Mouse (Mus musculus): Measurements from ENCODE around the gene Ubac1. TPM values are rescaled to one million over a fixed set of nuclear protein-coding genes. Genes with fewer than 3 reads are reported as not detected.
A peak's percentile ranks its signal among the peaks of the same experiment; 100 is the strongest.

Ubac1 gene
- polyA plus RNA-seq, 1 experiment from 2014 or later, result 119 TPM

DNA sequence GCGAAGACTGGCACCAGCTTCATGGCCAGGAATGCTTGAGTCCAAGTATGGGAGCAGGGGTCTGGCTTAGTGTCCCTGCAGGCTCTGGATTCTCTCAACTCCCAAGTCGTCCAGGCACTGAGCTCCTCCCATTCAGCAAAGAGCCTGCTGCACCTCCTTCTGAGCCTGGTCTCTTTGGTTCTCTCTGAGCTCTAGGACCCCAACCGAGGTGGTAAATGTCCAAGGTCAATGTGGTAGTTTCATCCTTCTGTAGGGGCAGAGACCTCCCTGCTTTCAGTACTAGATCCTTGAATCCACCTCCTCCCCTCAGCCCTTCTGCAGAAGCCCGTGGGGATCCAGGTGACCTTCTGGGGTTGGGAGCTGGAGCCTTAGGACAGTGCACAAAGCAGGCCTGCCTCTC, 31.3 kb upstream of the Ubac1 start:
- no peaks in the 10 kb centered on the region for H3K36me3 ChIP-seq
- H3K9me3 ChIP-seq, result no peaks in the 10 kb centered on the region
- no peaks in the 10 kb centered on the region for H3K4me1 ChIP-seq
- no peaks in the 10 kb centered on the region; the same call in 1 of the 2 replicates for H3K27me3 ChIP-seq
- no peak overlapping the region for H3K9ac ChIP-seq (replicated peaks)
- no peak for ATAC-seq (replicated peaks)
- no peak overlapping the region for H3K4me3 ChIP-seq
- WGBS, result 65% methylated on average over 4 of the region's 4 CpGs
- no peak overlapping the region for H3K27ac ChIP-seq (replicated peaks)
- no peak overlapping the region for H3K4me2 ChIP-seq (replicated peaks)

GRCm38 (mm10) chr2:26048816-26049215, 27.3 kb upstream of the Ubac1 start:
- Histone ChIP-seq H3K9me3 (no peaks in the 10 kb centered on the region), H3K9ac (replicated peaks) (no peak overlapping the region), H3K27me3 (peaks cover 15% of the 10 kb centered on the region; the same call in 1 of the 2 replicates), H3K4me1 (no peaks in the 10 kb centered on the region; the same call in 1 of the 2 replicates), H3K4me3 (no peak overlapping the region), H3K36me3 (no peaks in the 10 kb centered on the region), H3K4me2 (replicated peaks) (no peak overlapping the region), H3K27ac (replicated peaks) (no peak overlapping the region)
- WGBS, result 73% methylated on average over 5 of the region's 5 CpGs
- no peak for ATAC-seq (replicated peaks)

DNA sequence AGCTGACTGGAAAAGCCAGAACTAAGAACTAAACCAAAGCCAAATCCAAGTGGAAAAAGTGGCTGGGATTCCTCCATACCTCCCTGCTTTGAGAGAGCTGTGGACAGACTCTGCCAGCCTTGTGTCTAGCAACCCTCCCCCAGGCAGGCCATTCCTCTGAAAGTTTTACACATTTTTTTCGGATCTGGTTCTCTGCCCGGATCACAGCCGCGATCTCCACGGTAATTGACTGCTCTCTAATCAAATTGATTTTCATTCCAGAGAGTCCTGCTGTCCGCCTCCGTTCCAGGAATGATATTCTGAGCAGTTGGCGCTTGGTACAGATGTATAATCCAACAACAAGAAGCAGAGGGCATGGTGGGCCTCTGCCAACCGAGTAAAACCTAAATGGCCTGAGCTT, 22.7 kb upstream of the Ubac1 start:
- Histone ChIP-seq H3K9ac (replicated peaks) (no peak overlapping the region), H3K4me3 (no peak overlapping the region), H3K9me3 (no peaks in the 10 kb centered on the region), H3K27me3 (peaks cover 26% of the 10 kb centered on the region; the same call in 1 of the 2 replicates), H3K27ac (replicated peaks) (no peak overlapping the region), H3K4me1 (peaks cover 10% of the 10 kb centered on the region), H3K36me3 (no peaks in the 10 kb centered on the region), H3K4me2 (replicated peaks) (no peak overlapping the region)
- ATAC-seq (replicated peaks), result no peak
- WGBS, result 66% methylated on average over 9 of the region's 9 CpGs

GRCm38 (mm10) chr2:26042603-26043002, 21.1 kb upstream of the Ubac1 start:
- H3K4me3 ChIP-seq, result no peak overlapping the region
- peaks cover 34% of the 10 kb centered on the region; the same call in 1 of the 2 replicates for H3K27me3 ChIP-seq
- no peak overlapping the region for H3K27ac ChIP-seq (replicated peaks)
- H3K36me3 ChIP-seq, result no peaks in the 10 kb centered on the region
- no peak overlapping the region for H3K4me2 ChIP-seq (replicated peaks)
- no peak overlapping the region for H3K9ac ChIP-seq (replicated peaks)
- 87% methylated on average over 3 of the region's 3 CpGs for WGBS
- no peaks in the 10 kb centered on the region for H3K9me3 ChIP-seq
- ATAC-seq (replicated peaks), result no peak
- peaks cover 10% of the 10 kb centered on the region for H3K4me1 ChIP-seq

DNA sequence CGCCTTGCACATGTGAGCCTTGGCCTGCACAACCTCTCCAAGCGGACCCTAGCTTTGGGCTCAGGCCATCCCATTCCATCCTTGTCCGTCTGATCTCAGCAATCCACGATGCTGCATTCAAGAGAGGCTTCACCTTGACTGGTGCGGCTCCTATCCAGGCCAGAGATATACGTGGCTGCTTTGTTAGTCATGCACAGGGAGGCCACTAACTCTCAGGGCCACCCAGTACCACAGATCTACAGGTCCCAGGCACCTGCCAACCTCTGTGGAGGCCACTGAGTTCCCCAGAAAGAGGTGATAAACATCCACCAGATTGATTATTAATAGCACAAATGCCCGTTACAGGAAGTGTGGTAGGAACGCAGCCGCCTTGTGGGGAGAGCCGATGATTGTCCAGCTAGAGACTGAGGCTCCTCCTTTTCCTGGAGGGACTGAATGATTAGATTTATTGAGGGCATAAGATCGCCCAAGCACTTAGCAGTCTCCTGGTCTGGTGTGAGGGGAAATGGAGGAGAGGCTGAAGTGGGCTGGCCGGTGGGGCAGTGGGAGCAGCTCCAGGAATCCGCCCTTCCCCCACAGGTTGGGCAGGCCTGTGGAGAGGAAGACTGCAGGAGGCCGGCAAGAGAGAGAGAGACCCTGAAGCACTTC, 19.7 kb upstream of the Ubac1 start:
- Histone ChIP-seq H3K4me2 (replicated peaks) (no peak overlapping the region), H3K36me3 (no peaks in the 10 kb centered on the region), H3K4me1 (peaks cover 10% of the 10 kb centered on the region), H3K9me3 (no peaks in the 10 kb centered on the region), H3K27me3 (peaks cover 25% of the 10 kb centered on the region; the same call in 1 of the 2 replicates), H3K27ac (replicated peaks) (no peak overlapping the region), H3K9ac (replicated peaks) (no peak overlapping the region), H3K4me3 (no peak overlapping the region)
- 67% methylated on average over 14 of the region's 14 CpGs for whole genome bisulfite sequencing
- ATAC-seq (replicated peaks), result no peak

- Histone ChIP-seq H3K9ac (replicated peaks) (no peak overlapping the region), H3K4me2 (replicated peaks) (no peak overlapping the region), H3K27ac (replicated peaks) (no peak overlapping the region), H3K9me3 (no peaks in the 10 kb centered on the region), H3K4me1 (peaks cover 10% of the 10 kb centered on the region), H3K4me3 (no peak overlapping the region), H3K36me3 (no peaks in the 10 kb centered on the region), H3K27me3 (peaks cover 25% of the 10 kb centered on the region; the same call in 1 of the 2 replicates)
- WGBS, result 33% methylated on average over 14 of the region's 14 CpGs
- peak; percentile 60; the same call in 1 of the 2 replicates for ATAC-seq (replicated peaks)
These were observed 18.4 kb upstream of the Ubac1 start for GRCm38 (mm10) chr2:26039951-26040350.

GRCm38 (mm10) chr2:26037386-26037785, 15.8 kb upstream of the Ubac1 start:
- no peaks in the 10 kb centered on the region for H3K9me3 ChIP-seq
- 69% methylated on average over 6 of the region's 6 CpGs for WGBS
- H3K27me3 ChIP-seq, result peaks cover 23% of the 10 kb centered on the region; the same call in 1 of the 2 replicates
- no peaks in the 10 kb centered on the region for H3K36me3 ChIP-seq
- H3K9ac ChIP-seq (replicated peaks), result no peak overlapping the region
- H3K4me3 ChIP-seq, result no peak overlapping the region
- H3K4me1 ChIP-seq, result peaks cover 10% of the 10 kb centered on the region
- H3K27ac ChIP-seq (replicated peaks), result no peak overlapping the region
- no peak overlapping the region for H3K4me2 ChIP-seq (replicated peaks)
- ATAC-seq (replicated peaks), result no peak

GRCm38 (mm10) chr2:26034344-26035050, 12.9 kb upstream of the Ubac1 start:
- H3K9ac ChIP-seq (replicated peaks), result no peak overlapping the region
- no peaks in the 10 kb centered on the region for H3K36me3 ChIP-seq
- H3K4me3 ChIP-seq, result no peak overlapping the region
- 89% methylated on average over 15 of the region's 15 CpGs for WGBS
- no peak overlapping the region for H3K27ac ChIP-seq (replicated peaks)
- ATAC-seq (replicated peaks), result no peak
- no peaks in the 10 kb centered on the region for H3K9me3 ChIP-seq
- H3K4me1 ChIP-seq, result no peaks in the 10 kb centered on the region
- no peak overlapping the region for H3K4me2 ChIP-seq (replicated peaks)
- peaks cover 19% of the 10 kb centered on the region; the same call in 1 of the 2 replicates for H3K27me3 ChIP-seq

- no peak overlapping the region for H3K4me3 ChIP-seq
- 54% methylated on average over 3 of the region's 3 CpGs for WGBS
- H3K4me2 ChIP-seq (replicated peaks), result no peak overlapping the region
- no peaks in the 10 kb centered on the region for H3K4me1 ChIP-seq
- no peaks in the 10 kb centered on the region for H3K36me3 ChIP-seq
- H3K27me3 ChIP-seq, result 0 out of 2 replicates have a peak, but pooled peaks cover 11% of the 10 kb centered on the region
- no peak overlapping the region for H3K27ac ChIP-seq (replicated peaks)
- ATAC-seq (replicated peaks), result no peak
- no peaks in the 10 kb centered on the region for H3K9me3 ChIP-seq
- no peak overlapping the region for H3K9ac ChIP-seq (replicated peaks)
These were observed 8.7 kb upstream of the Ubac1 start for GRCm38 (mm10) chr2:26030288-26030687.

DNA sequence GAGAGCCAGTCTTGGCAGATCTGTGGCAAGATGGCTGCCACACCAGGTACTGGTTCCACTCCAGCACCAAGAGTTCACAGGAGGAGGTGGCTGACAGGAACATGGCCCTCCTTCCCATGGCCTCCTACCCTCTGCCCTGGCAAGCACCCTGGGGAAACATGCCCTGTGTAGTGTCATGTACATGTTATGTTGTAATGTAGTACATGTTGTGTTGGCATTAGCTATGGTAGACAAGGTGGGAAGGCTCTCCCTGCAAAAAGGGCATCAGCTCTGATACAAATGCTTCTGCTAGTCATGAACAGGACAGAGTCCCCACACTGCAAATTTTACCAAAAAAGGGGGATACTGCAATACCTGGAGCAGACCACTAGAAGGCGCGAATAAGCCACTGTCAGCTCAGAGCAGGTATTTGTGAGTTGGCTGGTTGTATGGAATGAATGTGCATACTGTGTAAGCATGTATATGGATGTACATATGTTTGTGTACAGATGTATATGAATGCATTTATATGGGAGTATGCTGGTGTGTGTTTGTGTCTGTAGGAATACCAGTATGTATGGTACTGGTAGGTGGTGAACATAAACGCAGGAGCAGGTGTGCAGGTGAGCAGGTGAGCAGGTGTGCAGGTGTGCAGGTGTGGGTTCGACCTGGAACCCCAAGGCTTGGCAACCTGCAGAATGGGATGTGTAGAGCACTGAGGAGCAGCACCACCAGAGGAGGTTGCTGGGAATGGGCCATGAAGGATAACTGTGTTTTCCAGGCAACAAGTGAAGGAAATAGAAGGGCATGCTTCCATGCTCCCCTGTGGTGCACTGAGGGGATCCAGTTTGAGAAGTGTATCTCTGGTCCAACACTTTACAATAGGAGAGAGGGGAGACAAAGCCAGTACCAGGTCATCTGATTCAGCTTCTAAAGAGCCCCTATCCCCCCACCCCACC, 2.9 kb upstream of the Ubac1 start:
- H3K4me3 ChIP-seq, result no peak overlapping the region
- no peaks in the 10 kb centered on the region for H3K9me3 ChIP-seq
- peaks cover 19% of the 10 kb centered on the region for H3K4me1 ChIP-seq
- H3K9ac ChIP-seq (replicated peaks), result no peak overlapping the region
- no peaks in the 10 kb centered on the region for H3K36me3 ChIP-seq
- no peak overlapping the region for H3K4me2 ChIP-seq (replicated peaks)
- WGBS, result 38% methylated on average over 4 of the region's 4 CpGs
- H3K27me3 ChIP-seq, result 0 out of 2 replicates have a peak, but pooled peaks cover 4% of the 10 kb centered on the region
- no peak for ATAC-seq (replicated peaks)
- H3K27ac ChIP-seq (replicated peaks), result no peak overlapping the region

GRCm38 (mm10) chr2:26022626-26023025, 1.1 kb upstream of the Ubac1 start:
- no peak overlapping the region for H3K9ac ChIP-seq (replicated peaks)
- H3K4me3 ChIP-seq, result no peak overlapping the region
- no peaks in the 10 kb centered on the region for H3K9me3 ChIP-seq
- no peak overlapping the region for H3K4me2 ChIP-seq (replicated peaks)
- WGBS, result 91% methylated on average over 1 of the region's 1 CpGs
- no peak overlapping the region for H3K27ac ChIP-seq (replicated peaks)
- peaks cover 24% of the 10 kb centered on the region for H3K4me1 ChIP-seq
- no peak for ATAC-seq (replicated peaks)
- H3K36me3 ChIP-seq, result 0 out of 2 replicates have a peak, but pooled peaks cover 3% of the 10 kb centered on the region
- no peaks in the 10 kb centered on the region for H3K27me3 ChIP-seq

- Histone ChIP-seq H3K4me2 (replicated peaks) (peak overlapping the region; percentile 38), H3K9me3 (no peaks in the 10 kb centered on the region), H3K27me3 (no peaks in the 10 kb centered on the region), H3K4me3 (peak overlapping the region; percentile 89; the same call in 1 of the 2 replicates), H3K9ac (replicated peaks) (no peak overlapping the region), H3K4me1 (peaks cover 24% of the 10 kb centered on the region), H3K27ac (replicated peaks) (0 out of 2 replicates have a peak overlapping the region, but pooled peaks have one; percentile 20), H3K36me3 (0 out of 2 replicates have a peak, but pooled peaks cover 3% of the 10 kb centered on the region)
- ATAC-seq (replicated peaks), result no peak
- 79% methylated on average over 8 of the region's 8 CpGs for WGBS
These were observed 665 bp upstream of the Ubac1 start for GRCm38 (mm10) chr2:26022258-26022565.

All from forebrain, embryonic 15.5 days (tissue).